Mouse (Mus musculus) hindbrain, postnatal 0 days (tissue): ENCODE measurements around the gene Rfx5. TPM values are rescaled to one million over a fixed set of nuclear protein-coding genes. Genes with fewer than 3 reads are reported as not detected.
A peak's percentile ranks its signal among the peaks of the same experiment; 100 is the strongest.
"Not testable (repeated sequence)": the region's sequence is repeated elsewhere in the genome, so short reads cannot be mapped to it uniquely, and the experiment has no call there.

ENCODE experiments used
- ATAC-seq: fragments of 200-750 bp; cut with Nextera tagmentation; 2 replicates; pipeline ENCODE4 v1.8.0; 2017; ENCODE audit warnings: mild to moderate bottlenecking, moderate TSS enrichment, moderate library complexity
- DNase-seq: peaks from one replicate; pipeline ENCODE4 v3.0.0-alpha.2; 2015; ENCODE audit warnings: low spot score
- H3K27ac ChIP-seq: fragments of 300-500 bp; sonication (generic); 2 replicates; pipeline ENCODE4 v1.5.1; 2014; ENCODE audit warnings: mild to moderate bottlenecking
- H3K27me3 ChIP-seq: fragments of 300-500 bp; sonication (generic); 2 replicates; pipeline ENCODE4 v1.6.1; 2014; ENCODE audit warnings: low read length, mixed read lengths; ENCODE audit not compliant: insufficient read depth
- H3K36me3 ChIP-seq: fragments of 300-500 bp; sonication (generic); 2 replicates; pipeline ENCODE4 v1.6.1; 2014; ENCODE audit warnings: low read length, mixed read lengths; ENCODE audit not compliant: insufficient read depth
- H3K4me1 ChIP-seq: fragments of 300-500 bp; sonication (generic); 2 replicates; pipeline ENCODE4 v1.6.1; 2014; ENCODE audit warnings: antibody characterized with exemption, low read length, mixed read lengths; ENCODE audit not compliant: insufficient read depth
- H3K4me2 ChIP-seq: fragments of 300-500 bp; sonication (generic); 2 replicates; pipeline ENCODE4 v1.6.1; 2014; ENCODE audit warnings: low read depth, mild to moderate bottlenecking, low read length, moderate library complexity, mixed read lengths
- H3K4me3 ChIP-seq: fragments of 300-500 bp; sonication (generic); 2 replicates; pipeline ENCODE4 v1.5.1; 2014; ENCODE audit warnings: low read length
- H3K9ac ChIP-seq: fragments of 300-500 bp; sonication (generic); replicated peaks from 2 replicates; pipeline ENCODE4 v1.6.1; 2014; ENCODE audit warnings: mild to moderate bottlenecking, low read length, moderate library complexity, mixed read lengths
- H3K9me3 ChIP-seq: fragments of 300-500 bp; sonication (generic); 2 replicates; pipeline ENCODE4 v1.6.1; 2016; ENCODE audit warnings: low read length, mixed read lengths
- CTCF ChIP-seq: IDR thresholded peaks from 2 replicates; pipeline ENCODE4 v1.5.1; 2016; ENCODE audit warnings: antibody characterized with exemption, control low read depth, low read depth
- WGBS: fragments of 180-500 bp; shearing (Covaris S2); extraction: QIAGEN DNeasy Blood & Tissue Kit; methylation state at CpG from one replicate; pipeline ENCODE4 v1.1.7; 2014; 5-methylcytosine and 5-hydroxymethylcytosine counted together
- polyA plus RNA-seq: library from polyadenylated mRNA; unstranded; fragments of >200 nt; fragmentation: Nextera tagmentation; extraction: Ambion mirVana; gene quantifications from 2 replicates; pipeline ENCODE4 v1.2.1, GENCODE M21; 2015
- total RNA-seq: library from RNA; depleted of rRNA; stranded (reverse); fragments of >200 nt; gene quantifications from 2 replicates; pipeline ENCODE4 v1.2.3, GENCODE M21; 2014

Rfx5 gene
- total and polyA plus RNA-seq, 2 experiments from 2014 or later, result 5.4 to 18.3 TPM

DNA sequence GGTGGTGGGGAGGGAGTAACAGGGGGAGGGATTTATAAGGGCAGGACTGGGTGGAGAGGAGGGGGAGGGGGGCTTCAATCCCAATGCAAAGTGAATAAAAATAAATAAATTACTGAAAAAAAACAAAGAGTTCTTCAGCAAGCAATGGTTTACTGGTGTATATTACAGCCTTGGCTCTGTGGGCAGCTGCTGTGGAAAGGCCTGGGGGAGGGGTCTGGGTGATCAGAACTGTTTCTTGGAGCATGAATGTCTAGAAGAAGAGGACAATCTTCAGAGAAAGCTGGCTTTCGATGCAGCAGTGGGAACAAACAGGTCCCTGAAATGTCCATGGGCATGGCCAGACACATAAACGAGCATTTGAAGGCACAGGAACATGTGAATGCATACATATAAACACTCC lies 21.6 kb upstream of the Rfx5 start:
- 61% methylated on average over 2 of the region's 2 CpGs for WGBS
- not testable (repeated sequence) for H3K9me3 ChIP-seq, ATAC-seq, H3K36me3 ChIP-seq, H3K9ac ChIP-seq, H3K4me1 ChIP-seq, DNase-seq, H3K27me3 ChIP-seq, H3K4me3 ChIP-seq
- Histone ChIP-seq H3K4me2 (peak overlapping the region; percentile 46; the same call in 1 of the 2 replicates), H3K27ac (peak overlapping the region; percentile 77; the same call in 1 of the 2 replicates)

- Histone ChIP-seq H3K36me3 (no peaks in the 10 kb centered on the region), H3K4me2 (peak within 1 kb of the TSS; percentile 46), H3K9me3 (no peaks in the 10 kb centered on the region), H3K4me3 (peak within 1 kb of the TSS; percentile 27), H3K27me3 (no peaks in the 10 kb centered on the region), H3K4me1 (no peaks in the 10 kb centered on the region), H3K9ac (0 out of 2 replicates have a peak within 1 kb of the TSS, but pooled peaks have one; percentile 30), H3K27ac (peak within 1 kb of the TSS; percentile 77)
- DNase-seq, result peak; percentile 79
- WGBS, result 21% methylated on average over 16 of the region's 16 CpGs
- no peak for TF ChIP-seq CTCF
- peak; percentile 91 for ATAC-seq
Observed at GRCm38 (mm10) chr3:94932809-94933564, 20.9 kb upstream of the Rfx5 start, which contains the start of gene Selenbp1. TSS of gene Selenbp1 (plus strand) at chr3:94933056.

DNA sequence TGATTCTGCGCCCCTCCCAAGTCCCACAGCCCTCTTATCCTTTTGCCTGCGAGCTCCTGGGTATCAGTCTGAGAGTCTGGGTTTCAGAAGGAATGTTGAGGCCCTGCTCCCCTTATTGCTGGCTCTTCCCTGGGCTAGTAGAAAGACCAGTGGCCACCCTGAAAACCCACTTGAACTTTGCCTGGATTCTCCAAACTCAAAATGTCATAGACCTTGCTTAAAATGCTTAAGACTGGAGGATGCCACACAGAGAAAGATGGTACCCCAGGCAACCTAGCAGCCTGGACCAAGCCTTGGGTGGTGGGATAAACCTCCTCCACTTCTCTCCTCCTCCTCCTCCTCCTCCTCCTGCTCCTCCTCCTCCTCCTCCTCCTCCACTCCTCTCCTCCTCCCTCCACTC lies 20.3 kb upstream of the Rfx5 start:
- WGBS, result no CpG with 5 or more reads among the region's 2 CpGs
- not testable (repeated sequence) for H3K4me3 ChIP-seq, DNase-seq, H3K27ac ChIP-seq, H3K9me3 ChIP-seq, H3K27me3 ChIP-seq, H3K36me3 ChIP-seq, ATAC-seq, H3K9ac ChIP-seq, H3K4me1 ChIP-seq
- H3K4me2 ChIP-seq, result peak overlapping the region; percentile 46; the same call in 1 of the 2 replicates

GRCm38 (mm10) chr3:94934564-94934963 lies 19.3 kb upstream of the Rfx5 start:
- not testable (repeated sequence) for H3K9ac ChIP-seq, H3K4me1 ChIP-seq, H3K36me3 ChIP-seq, H3K4me2 ChIP-seq, H3K9me3 ChIP-seq, H3K4me3 ChIP-seq, H3K27ac ChIP-seq, H3K27me3 ChIP-seq, DNase-seq, ATAC-seq
- 98% methylated on average over 3 of the region's 3 CpGs for WGBS

DNA sequence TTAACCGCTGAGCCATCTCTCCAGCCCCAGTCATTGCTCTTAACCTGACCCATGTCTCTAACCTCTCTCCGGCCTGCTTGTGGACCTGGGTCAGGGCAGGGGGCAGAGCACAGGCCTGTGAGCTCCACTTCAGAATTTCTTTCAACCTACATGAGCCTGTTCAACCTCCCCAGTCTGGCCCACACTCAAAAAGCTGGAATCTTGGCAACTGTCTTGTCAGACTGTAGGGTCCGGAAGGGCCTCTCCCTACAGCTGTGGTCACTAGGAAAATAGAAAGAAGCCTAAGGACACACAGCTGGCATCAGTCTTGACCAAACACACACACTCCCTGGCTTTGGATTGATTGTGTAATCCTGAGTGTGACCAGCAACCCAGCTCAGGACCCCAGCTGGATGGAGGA lies 18.5 kb upstream of the Rfx5 start:
- H3K9me3 ChIP-seq, H3K4me2 ChIP-seq, H3K36me3 ChIP-seq, H3K4me1 ChIP-seq, H3K27ac ChIP-seq, H3K9ac ChIP-seq, DNase-seq, H3K4me3 ChIP-seq, H3K27me3 ChIP-seq, ATAC-seq: not testable (repeated sequence)
- WGBS, result 83% methylated on average over 3 of the region's 3 CpGs

- H3K27ac ChIP-seq, H3K9ac ChIP-seq, H3K27me3 ChIP-seq, H3K36me3 ChIP-seq, H3K9me3 ChIP-seq, DNase-seq, H3K4me1 ChIP-seq, H3K4me3 ChIP-seq, ATAC-seq, H3K4me2 ChIP-seq: not testable (repeated sequence)
- WGBS, result 74% methylated on average over 5 of the region's 5 CpGs
Observed at GRCm38 (mm10) chr3:94936147-94936546, 17.7 kb upstream of the Rfx5 start.

DNA sequence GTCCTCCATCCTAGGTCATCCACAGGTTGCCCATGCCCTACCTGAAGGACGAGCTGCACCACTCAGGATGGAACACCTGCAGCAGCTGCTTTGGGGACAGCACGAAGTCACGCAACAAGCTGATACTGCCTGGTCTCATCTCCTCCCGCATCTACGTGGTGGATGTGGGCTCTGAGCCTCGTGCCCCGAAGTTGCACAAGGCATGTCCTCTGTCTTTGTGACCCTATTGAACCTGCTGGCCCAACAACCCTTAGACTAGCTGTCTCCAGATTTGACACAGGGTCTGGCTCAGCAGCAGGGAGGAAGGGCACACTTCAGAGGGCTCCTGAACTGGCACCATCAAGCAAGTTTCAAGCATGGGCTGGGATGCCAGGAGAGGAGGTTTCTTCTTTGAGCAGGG lies 16.7 kb upstream of the Rfx5 start:
- not testable (repeated sequence) for ATAC-seq, H3K9me3 ChIP-seq, H3K4me1 ChIP-seq, H3K4me3 ChIP-seq, H3K4me2 ChIP-seq, H3K36me3 ChIP-seq, H3K9ac ChIP-seq, DNase-seq, H3K27me3 ChIP-seq, H3K27ac ChIP-seq
- 87% methylated on average over 6 of the region's 7 CpGs for WGBS

DNA sequence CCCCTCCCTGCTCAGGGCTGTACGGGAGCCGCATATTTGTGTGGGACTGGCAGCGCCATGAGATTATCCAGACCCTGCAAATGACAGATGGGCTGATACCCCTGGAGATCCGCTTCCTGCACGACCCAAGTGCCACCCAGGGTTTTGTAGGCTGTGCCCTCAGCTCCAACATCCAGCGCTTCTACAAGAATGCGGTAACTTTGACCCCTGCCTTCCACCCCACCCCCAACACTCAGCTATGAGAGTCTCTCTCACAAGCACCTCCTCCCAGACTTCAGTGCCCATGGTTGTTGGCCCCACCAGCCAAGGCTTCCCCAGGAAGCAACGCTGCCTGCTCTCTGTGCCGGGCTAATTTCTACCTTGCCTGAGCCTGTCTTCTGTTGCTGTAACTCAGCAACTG lies 13.8 kb upstream of the Rfx5 start:
- H3K9ac ChIP-seq, ATAC-seq, H3K4me1 ChIP-seq, H3K4me3 ChIP-seq, H3K36me3 ChIP-seq, H3K27me3 ChIP-seq, H3K27ac ChIP-seq, H3K9me3 ChIP-seq, DNase-seq, H3K4me2 ChIP-seq: not testable (repeated sequence)
- WGBS, result 73% methylated on average over 9 of the region's 9 CpGs

DNA sequence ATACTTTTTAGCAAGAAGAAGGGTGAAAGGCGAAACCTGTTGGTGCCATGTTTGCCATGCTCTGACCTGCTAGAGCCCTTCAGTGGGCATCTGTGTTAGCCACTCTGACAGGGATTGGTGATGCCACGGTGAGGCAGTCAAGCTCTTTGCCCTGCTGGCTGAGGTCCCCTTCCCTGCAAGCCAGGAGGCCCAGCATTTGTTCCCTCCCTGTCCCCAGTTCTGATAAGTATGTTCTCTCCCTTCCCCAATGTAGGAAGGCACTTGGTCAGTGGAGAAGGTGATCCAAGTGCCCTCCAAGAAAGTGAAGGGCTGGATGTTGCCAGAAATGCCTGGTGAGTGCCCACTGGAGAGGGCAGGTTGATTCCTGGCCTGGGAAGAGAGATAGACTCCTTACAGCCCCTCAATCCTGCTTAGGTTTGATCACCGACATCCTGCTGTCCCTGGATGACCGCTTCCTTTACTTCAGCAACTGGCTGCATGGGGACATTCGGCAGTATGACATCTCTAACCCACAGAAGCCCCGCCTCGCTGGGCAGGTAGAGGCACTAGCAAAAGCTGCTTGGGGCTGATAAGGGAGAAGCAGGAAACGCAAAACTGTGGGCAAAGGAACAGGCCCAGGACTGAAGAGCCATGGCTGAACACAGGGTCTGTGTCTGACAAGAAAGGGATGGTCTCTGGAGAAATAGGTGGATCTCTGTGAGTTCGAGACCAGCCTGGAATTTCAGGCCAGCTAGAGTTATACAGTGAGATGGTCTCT lies 11.5 kb upstream of the Rfx5 start:
- not testable (repeated sequence) for H3K27me3 ChIP-seq, H3K4me2 ChIP-seq, DNase-seq, H3K4me3 ChIP-seq, H3K9me3 ChIP-seq, H3K9ac ChIP-seq, ATAC-seq, H3K4me1 ChIP-seq, H3K27ac ChIP-seq, H3K36me3 ChIP-seq
- WGBS, result 77% methylated on average over 7 of the region's 9 CpGs
